Mouse (Mus musculus) cerebral cortex, adult 2 months (tissue): ENCODE measurements around the gene Armc9.

ENCODE experiments used
- WGBS: fragments of 180-500 bp; shearing (Covaris S2); methylation state at CpG from one replicate; pipeline ENCODE4 v1.1.7; 2018; 5-methylcytosine and 5-hydroxymethylcytosine counted together

Armc9 gene

DNA sequence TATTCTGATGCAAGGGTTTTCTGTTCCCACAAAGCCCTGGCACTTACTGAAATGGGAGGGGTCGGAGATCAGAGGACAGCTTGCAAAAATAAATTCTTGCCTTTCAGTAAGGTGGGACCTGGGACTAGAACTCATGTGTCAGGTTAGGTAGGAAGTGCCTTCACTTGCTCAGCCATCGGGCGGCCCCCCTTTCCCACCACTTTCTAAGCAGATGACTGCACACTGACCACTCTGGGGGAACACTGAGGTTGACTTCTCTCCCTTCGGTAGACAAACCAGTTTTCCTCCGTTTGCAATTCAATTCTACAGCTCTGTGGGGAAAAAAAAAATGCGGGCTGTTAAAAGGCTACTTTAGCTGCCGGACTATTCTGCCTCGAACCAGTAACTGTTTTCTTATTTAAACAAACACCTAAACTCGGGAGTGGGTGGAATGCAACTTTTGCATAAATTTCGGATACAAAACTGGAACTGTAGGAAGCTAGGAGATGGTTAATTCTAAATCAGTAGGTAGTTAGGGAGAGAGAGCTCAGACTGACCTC lies 157.0 kb downstream of the Armc9 start:
- 70% methylated on average over 10 of the region's 10 CpGs for WGBS

DNA sequence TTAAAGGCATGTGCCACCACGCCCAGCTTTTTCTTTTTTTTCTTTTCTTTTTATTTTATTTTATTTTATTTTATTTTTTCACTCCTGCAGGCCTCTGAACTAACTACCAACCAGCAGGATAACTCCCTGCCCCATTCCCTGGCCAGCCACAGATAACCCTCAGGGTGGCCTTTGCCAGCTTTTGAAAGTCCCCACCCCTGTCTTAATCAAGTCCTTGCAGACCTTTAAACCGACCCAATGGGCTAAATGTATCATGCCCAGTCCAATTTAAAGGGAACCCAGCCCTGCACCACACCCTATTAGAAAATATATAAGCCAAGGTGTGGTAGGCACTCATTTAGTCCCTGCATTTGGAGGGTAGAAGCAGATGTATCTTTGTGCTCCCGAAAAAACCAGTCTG lies 157.7 kb downstream of the Armc9 start:
- 92% methylated on average over 3 of the region's 3 CpGs for WGBS

DNA sequence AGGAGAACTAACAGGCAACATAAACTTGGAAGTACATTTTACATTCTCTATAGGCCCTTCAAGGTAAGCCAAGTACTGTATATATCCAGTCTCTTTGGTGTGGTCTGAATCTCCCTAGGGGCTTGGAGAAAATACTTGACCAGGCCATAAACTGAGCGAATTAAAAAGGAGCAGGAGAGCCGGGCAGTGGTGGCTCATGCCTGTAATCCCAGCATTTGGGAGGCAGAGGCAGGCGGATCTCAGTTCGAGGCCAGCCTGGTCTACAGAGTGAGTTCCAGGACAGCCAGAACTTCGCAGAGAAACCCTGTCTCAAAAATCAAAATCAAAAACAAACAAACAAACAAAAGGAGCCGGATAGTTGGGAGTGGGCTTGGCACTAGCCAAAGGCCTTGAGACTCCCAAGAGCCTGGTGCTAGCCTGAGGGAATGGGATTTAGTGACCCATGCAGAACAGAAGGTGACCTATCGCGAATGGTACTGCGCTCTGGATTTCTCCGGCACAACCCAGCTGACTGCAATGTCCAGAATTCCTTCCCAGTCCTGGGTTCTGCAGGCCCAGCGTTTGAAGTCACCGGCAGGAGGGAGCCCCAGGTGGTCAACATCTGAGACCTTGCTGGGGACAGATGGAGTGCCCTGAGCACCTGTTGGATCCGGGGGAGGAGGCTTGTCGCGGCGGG lies 158.7 kb downstream of the Armc9 start:
- WGBS: 60% methylated on average over 16 of the region's 16 CpGs

DNA sequence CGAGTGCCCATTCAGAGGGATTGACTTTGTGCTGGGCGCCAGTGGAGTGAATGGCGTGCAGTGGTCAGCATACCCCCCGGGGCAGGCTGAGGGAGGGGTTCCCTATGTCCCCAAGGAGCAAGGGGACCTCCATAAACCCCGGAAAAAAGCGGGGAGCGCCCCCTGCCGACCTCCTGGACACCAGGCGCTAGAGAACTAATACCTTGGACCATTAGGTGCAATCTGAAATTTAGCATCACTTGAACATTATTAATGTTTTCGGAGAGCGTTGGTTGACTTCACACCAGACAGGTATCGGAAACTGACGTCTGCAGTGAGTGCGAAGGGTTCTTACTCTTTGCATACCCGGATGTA lies 159.2 kb downstream of the Armc9 start:
- 40% methylated on average over 15 of the region's 15 CpGs for WGBS

DNA sequence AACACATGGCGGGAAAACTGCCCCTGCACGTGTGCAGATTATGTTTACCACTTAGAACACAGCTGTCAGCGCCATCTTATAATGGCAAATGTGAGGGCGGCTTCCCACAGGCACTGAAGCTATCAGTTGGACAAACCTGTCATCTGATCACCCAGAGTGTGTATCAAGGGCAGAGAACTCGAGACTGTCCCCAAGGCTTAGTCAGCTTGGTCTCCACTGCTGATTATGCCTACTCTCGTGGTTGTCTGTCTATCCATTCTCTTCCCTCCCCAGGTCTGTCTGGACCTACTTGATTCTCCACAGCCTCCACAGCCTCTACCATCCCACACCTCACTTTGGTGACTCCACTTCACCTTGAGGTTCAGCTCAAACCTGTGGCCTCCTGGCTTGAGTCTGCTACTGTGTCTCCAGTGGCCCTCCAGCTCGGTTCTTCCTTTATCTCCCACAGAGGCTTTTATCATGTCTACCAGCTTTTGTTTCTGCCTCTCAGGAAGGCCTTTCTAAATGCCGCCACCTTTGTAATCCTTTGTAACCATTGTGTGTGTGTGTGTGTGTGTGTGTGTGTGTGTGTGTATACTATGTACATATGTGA lies 166.3 kb downstream of the Armc9 start:
- 84% methylated on average over 7 of the region's 8 CpGs for WGBS
